In genomic region chr2:172462813-172463212, GRCm38 (mm10) we compare ENCODE assay signal across 22 mouse cellular contexts. TPM values are rescaled to one million over a fixed set of nuclear protein-coding genes. Genes with fewer than 3 reads are reported as not detected.
"Had no signal": no experiment of that assay in that cellular context is flagged by ENCODE, and none has a peak within 500 bp of the region (broad histone marks: within the 10 kb centered on the region; RNA-seq: fewer than 3 reads in every experiment).

No protein-coding gene starts in this region.

- ATAC-seq: lung, postnatal 0 days; midbrain, embryonic 13.5 days; midbrain, embryonic 15.5 days had no signal

- H3K4me3 ChIP-seq: lung, embryonic 15.5 days; megakaryocyte, embryonic 14.5 days; midbrain, embryonic 13.5 days; midbrain, embryonic 15.5 days; neural tube, embryonic 12.5 days had no signal

- H3K4me1 ChIP-seq: lung, embryonic 15.5 days; midbrain, embryonic 13.5 days; midbrain, embryonic 15.5 days; neural tube, embryonic 12.5 days had no signal

- H3K27me3 ChIP-seq: lung, embryonic 15.5 days; megakaryocyte, embryonic 14.5 days; midbrain, embryonic 13.5 days; midbrain, embryonic 15.5 days; neural tube, embryonic 12.5 days had no signal

- H3K27ac ChIP-seq: lung, embryonic 15.5 days; macrophage; midbrain, embryonic 13.5 days; midbrain, embryonic 15.5 days; neural tube, embryonic 12.5 days had no signal

- H3K4me2 ChIP-seq: lung, embryonic 15.5 days; midbrain, embryonic 11.5 days; midbrain, embryonic 13.5 days; midbrain, embryonic 15.5 days; neural tube, embryonic 12.5 days had no signal

- H3K9me3 ChIP-seq: lung, embryonic 15.5 days; megakaryocyte, embryonic 14.5 days; midbrain, embryonic 13.5 days; midbrain, embryonic 15.5 days; neural tube, embryonic 12.5 days had no signal

- H3K9ac ChIP-seq: lung, embryonic 15.5 days; midbrain, embryonic 13.5 days; midbrain, embryonic 15.5 days; neural tube, embryonic 12.5 days had no signal

- DNase-seq: lung, adult 2 months; lung, postnatal 14 days; lung, postnatal 36 days; right cerebral cortex, postnatal 14 days; spleen, adult 18-20 months; thymus, adult 18-20 months; thymus, postnatal 14 days; thymus, postnatal 36 days had no signal

RNA-seq across cellular contexts. Expression of gene Gcnt7, which starts 4.4 kb away (rescaled TPM):
- total RNA-seq: megakaryocyte progenitor cell, adult 5-6 weeks; midbrain, postnatal 0 days; monocyte, adult 5-6 weeks had no signal
- polyA plus RNA-seq: lung, adult 2 months; macrophage; small intestine, adult 2 months had no signal

RNA-seq across cellular contexts. Expression of gene Fam209, which starts 9.5 kb away (rescaled TPM):
- total RNA-seq: midbrain, postnatal 0 days had no signal
- polyA plus RNA-seq: midbrain, embryonic 11.5 days; midbrain, embryonic 15.5 days; neural tube, embryonic 12.5 days; neural tube, embryonic 14.5 days; small intestine, adult 2 months; stomach, embryonic 16.5 days had no signal
